Mouse (Mus musculus) retina, postnatal 1 day (tissue): Measurements from ENCODE around the gene Gm10053.
A peak's percentile ranks its signal among the peaks of the same experiment; 100 is the strongest.

Source experiments
- DNase-seq: peaks from one replicate; pipeline ENCODE4 v3.0.0-alpha.2; 2012

Gene Gm10053

GRCm38 (mm10) chr19:24899578-24900544 lies 24.4 kb downstream of the Gm10053 start:
- peak; percentile 55 for DNase-seq

GRCm38 (mm10) chr19:24900581-24901220 lies 25.2 kb downstream of the Gm10053 start, which contains the start of gene Foxd4:
TSS of gene Foxd4 (minus strand) at chr19:24901197.
- peak; percentile 34 for DNase-seq

DNA sequence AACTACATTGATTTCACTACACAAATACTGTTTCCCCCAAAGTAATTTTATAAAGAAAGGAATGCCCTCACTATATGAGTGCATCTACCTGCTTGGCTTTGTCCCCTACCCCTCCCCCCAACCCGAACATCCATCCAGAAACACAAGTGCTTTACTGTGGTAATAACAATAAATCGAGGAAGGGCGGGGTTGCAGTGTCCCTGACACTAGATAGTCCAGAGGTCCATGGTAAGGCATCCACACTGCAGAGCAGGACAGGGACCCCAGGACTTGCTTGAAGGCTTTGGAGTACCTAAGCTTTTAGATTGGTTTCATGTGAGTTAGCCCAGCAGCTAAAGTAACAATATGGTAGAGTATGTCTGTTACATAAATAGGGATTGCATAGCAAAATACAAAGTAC lies 26.2 kb downstream of the Gm10053 start:
- DNase-seq = no peak

DNA sequence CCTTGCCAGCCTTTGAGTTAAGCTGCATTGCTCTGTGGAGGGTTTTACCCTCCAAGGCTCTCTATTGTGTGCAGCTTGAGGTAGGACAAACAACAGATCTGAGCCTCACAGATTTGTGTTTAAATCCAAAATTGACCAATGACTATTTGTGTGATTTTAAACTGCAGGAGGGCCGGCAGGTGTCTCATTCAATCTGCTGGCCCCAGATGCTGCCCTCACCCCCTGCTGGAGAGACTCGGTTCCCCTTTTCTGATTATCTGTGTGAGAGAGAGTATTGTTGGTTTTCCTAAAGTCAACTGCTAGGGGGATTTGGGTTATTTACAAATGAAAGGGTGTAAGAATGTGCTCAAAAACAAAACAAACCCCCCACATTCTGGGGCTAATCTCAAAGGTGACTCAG lies 26.8 kb downstream of the Gm10053 start:
- no peak for DNase-seq

DNA sequence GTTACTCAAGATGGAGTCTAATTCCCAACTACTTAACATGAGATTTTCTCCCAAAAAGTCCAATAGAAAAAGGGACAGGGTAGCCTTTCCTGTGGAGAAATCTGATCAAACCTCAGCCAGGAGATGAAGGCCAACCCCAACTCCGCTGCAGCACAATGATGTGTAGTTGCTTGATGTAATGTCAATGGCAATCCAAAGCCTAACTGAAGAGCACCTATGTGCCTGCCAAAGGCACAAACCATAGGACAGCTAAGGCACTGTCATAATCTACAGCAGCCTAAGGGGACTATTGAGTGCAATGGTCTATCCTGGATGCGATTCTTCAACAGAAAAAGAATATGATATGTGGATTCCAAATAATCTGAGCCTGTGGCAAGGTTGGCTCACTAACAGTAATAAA lies 27.3 kb downstream of the Gm10053 start:
- no peak for DNase-seq

DNA sequence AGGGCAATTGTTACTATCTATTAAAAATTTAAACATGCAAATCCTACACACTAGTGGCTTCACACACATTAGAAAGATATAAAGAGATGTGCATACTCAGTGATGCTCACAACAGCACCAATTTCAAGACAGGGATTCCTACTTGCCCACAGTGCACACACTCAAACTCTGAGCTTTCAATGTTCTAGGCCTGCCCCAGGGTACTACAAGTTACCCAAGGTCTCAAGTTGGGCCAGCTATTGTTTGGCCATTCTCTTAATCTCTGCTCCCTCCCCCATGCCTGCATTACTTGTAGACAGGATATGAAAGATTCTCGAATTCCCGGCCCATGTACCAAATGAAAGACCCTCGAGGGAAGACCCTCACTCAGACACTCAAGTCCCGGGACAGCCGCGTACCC lies 32.2 kb downstream of the Gm10053 start:
- no peak for DNase-seq

- DNase-seq = no peak
Measured at GRCm38 (mm10) chr19:24908385-24909155, 33.1 kb downstream of the Gm10053 start.

DNA sequence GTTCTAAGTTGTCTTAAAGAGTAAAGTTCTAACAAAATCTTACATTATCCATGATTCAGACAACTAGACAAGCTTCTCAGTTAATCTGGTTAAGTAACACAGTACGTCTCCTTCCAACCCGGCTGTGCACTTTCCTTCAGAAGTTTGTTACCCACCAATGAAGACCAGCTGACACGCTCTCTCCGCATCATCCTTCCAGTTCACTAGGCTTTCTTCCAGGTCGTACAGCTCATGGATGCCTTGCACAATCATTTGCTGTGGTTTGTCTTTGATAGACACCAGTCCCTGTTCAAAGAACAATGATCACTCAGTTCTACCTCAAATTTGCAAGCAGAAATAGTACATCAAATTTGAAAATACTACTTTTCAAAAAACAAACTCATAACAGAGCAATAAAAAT lies 45.4 kb downstream of the Gm10053 start:
- DNase-seq = no peak
